Mouse (Mus musculus) MEL (cell line): ENCODE results near the gene Nkiras1. TPM values are rescaled to one million over a fixed set of nuclear protein-coding genes. Genes with fewer than 3 reads are reported as not detected.

Experiments
- DNase-seq: peaks from one replicate; pipeline ENCODE4 v3.0.0; 2011; ENCODE audit warnings: low read depth, low spot score
- H3K27ac ChIP-seq: 2 replicates; pipeline ENCODE4 v1.5.1; 2012; ENCODE audit warnings: low read depth, mild to moderate bottlenecking, control low read depth, low read length, moderate library complexity; ENCODE audit not compliant: control insufficient read depth
- H3K27me3 ChIP-seq, 2 experiments: fragments of 150-350 bp in 1 of 2; sonication (generic) in 1 of 2; 2 replicates each; pipeline ENCODE4 v1.6.1; 2012; ENCODE audit warnings: low read length in 2 of 2, mild to moderate bottlenecking in 2 of 2, improper control_type of control experiment in 1 of 2, moderate library complexity in 1 of 2; ENCODE audit not compliant: insufficient read depth in 2 of 2, control insufficient read depth in 1 of 2
- H3K36me3 ChIP-seq, 2 experiments: 2 replicates each; pipeline ENCODE4 v1.6.1; 2012 to 2014; ENCODE audit warnings: low read length in 2 of 2, improper control_type of control experiment in 1 of 2, inconsistent platforms in 1 of 2, mild to moderate bottlenecking in 1 of 2; ENCODE audit not compliant: insufficient read depth in 2 of 2, control insufficient read depth in 1 of 2
- H3K4me1 ChIP-seq, 2 experiments: fragments of 150-350 bp in 1 of 2; sonication (generic) in 1 of 2; 2 replicates each; pipeline ENCODE4 v1.6.1; 2012; ENCODE audit warnings: low read length in 2 of 2, improper control_type of control experiment in 1 of 2, mild to moderate bottlenecking in 1 of 2; ENCODE audit not compliant: insufficient read depth in 2 of 2, control insufficient read depth in 1 of 2
- H3K4me3 ChIP-seq, 2 experiments: fragments of 150-350 bp in 1 of 2; sonication (generic) in 1 of 2; 2 replicates each; pipeline ENCODE4 v1.5.1; 2012; ENCODE audit warnings: low read depth in 2 of 2, low read length in 2 of 2, mild to moderate bottlenecking in 2 of 2, moderate library complexity in 2 of 2, control low read depth in 1 of 2, improper control_type of control experiment in 1 of 2; ENCODE audit not compliant: control insufficient read depth in 1 of 2, insufficient read depth in 1 of 2
- H3K79me2 ChIP-seq: 2 replicates; pipeline ENCODE4 v1.6.1; 2012; ENCODE audit warnings: mild to moderate bottlenecking, low read length, moderate library complexity; ENCODE audit not compliant: control insufficient read depth, poor library complexity, insufficient read depth
- H3K9ac ChIP-seq: 2 replicates; pipeline ENCODE4 v1.6.1; 2012; ENCODE audit warnings: low read depth, mild to moderate bottlenecking, control low read depth, low read length, moderate library complexity; ENCODE audit not compliant: control insufficient read depth, poor library complexity, severe bottlenecking
- H3K9me3 ChIP-seq: fragments of 150-350 bp; sonication (generic); replicated peaks from 2 replicates; pipeline ENCODE4 v1.6.1; 2012; ENCODE audit warnings: mild to moderate bottlenecking, low read length, improper control_type of control experiment, moderate library complexity; ENCODE audit not compliant: insufficient read depth
- CHD1 ChIP-seq: IDR thresholded peaks from 2 replicates; pipeline ENCODE4 v1.6.1; 2012; ENCODE audit warnings: low read depth, mild to moderate bottlenecking, inconsistent platforms, low read length, improper control_type of control experiment
- CTCF ChIP-seq, 3 experiments: IDR thresholded peaks in 2 of 3; conservative IDR thresholded peaks in 1 of 3; 2 replicates each; pipeline ENCODE4 v1.5.1; 2011 to 2012; ENCODE audit warnings: low read length in 3 of 3, low read depth in 2 of 3, mild to moderate bottlenecking in 2 of 3, improper control_type of control experiment in 1 of 3, inconsistent platforms in 1 of 3, mixed read lengths in 1 of 3, moderate library complexity in 1 of 3; ENCODE audit not compliant: control insufficient read depth in 1 of 3, insufficient read depth in 1 of 3, poor library complexity in 1 of 3, severe bottlenecking in 1 of 3
- ELF1 ChIP-seq: IDR thresholded peaks from 2 replicates; pipeline ENCODE4 v1.6.1; 2014; ENCODE audit warnings: low read depth, mild to moderate bottlenecking, inconsistent platforms, low read length, improper control_type of control experiment, moderate library complexity
- EP300 ChIP-seq, 2 experiments: IDR thresholded peaks; 2 replicates each; pipeline ENCODE4 v1.6.1; 2011; ENCODE audit warnings: improper control_type of control experiment in 2 of 2, low read length in 2 of 2, low read depth in 1 of 2, mild to moderate bottlenecking in 1 of 2
- GATA1 ChIP-seq: IDR thresholded peaks from 2 replicates; pipeline ENCODE4 v1.6.1; 2011; ENCODE audit warnings: low read depth, low read length, improper control_type of control experiment
- HCFC1 ChIP-seq: IDR thresholded peaks from 2 replicates; pipeline ENCODE4 v1.6.1; 2012; ENCODE audit warnings: low read depth, mild to moderate bottlenecking, inconsistent platforms, low read length, improper control_type of control experiment, moderate library complexity
- MAZ ChIP-seq: IDR thresholded peaks from 2 replicates; pipeline ENCODE4 v1.6.1; 2012; ENCODE audit warnings: low read depth, mild to moderate bottlenecking, inconsistent platforms, low read length, improper control_type of control experiment
- MEF2A ChIP-seq: IDR thresholded peaks from 2 replicates; pipeline ENCODE4 v1.6.1; 2014; ENCODE audit warnings: low read depth, mild to moderate bottlenecking, inconsistent platforms, low read length, improper control_type of control experiment; ENCODE audit not compliant: poor library complexity, insufficient replicate concordance, severe bottlenecking; ENCODE audit errors: extremely low read depth
- MXI1 ChIP-seq: IDR thresholded peaks from 2 replicates; pipeline ENCODE4 v1.6.1; 2011; ENCODE audit warnings: mild to moderate bottlenecking, low read depth, low read length, improper control_type of control experiment
- MYB ChIP-seq: IDR thresholded peaks from 2 replicates; pipeline ENCODE4 v1.6.1; 2011; ENCODE audit warnings: mild to moderate bottlenecking, low read depth, low read length, improper control_type of control experiment
- NELFE ChIP-seq: IDR thresholded peaks from 2 replicates; pipeline ENCODE4 v1.6.1; 2011; ENCODE audit warnings: low read depth, low read length, improper control_type of control experiment
- POLR2A ChIP-seq, 2 experiments: IDR thresholded peaks; 2 replicates each; pipeline ENCODE4 v1.6.1; 2011 to 2012; ENCODE audit warnings: low read length in 2 of 2, mild to moderate bottlenecking in 2 of 2, control low read depth in 1 of 2, improper control_type of control experiment in 1 of 2, low read depth in 1 of 2, moderate library complexity in 1 of 2; ENCODE audit not compliant: control insufficient read depth in 1 of 2, insufficient read depth in 1 of 2, poor library complexity in 1 of 2
- POLR2AphosphoS5 ChIP-seq: IDR thresholded peaks from 2 replicates; pipeline ENCODE4 v1.6.1; 2012; ENCODE audit warnings: low read depth, borderline replicate concordance, mild to moderate bottlenecking, inconsistent platforms, low read length, moderate library complexity, mixed read lengths
- RCOR1 ChIP-seq: IDR thresholded peaks from 2 replicates; pipeline ENCODE4 v1.6.1; 2012; ENCODE audit warnings: low read depth, mild to moderate bottlenecking, inconsistent platforms, low read length, improper control_type of control experiment
- TAL1 ChIP-seq: IDR thresholded peaks from 2 replicates; pipeline ENCODE4 v1.6.1; 2012; ENCODE audit warnings: mild to moderate bottlenecking, inconsistent platforms, low read length, moderate library complexity, mixed read lengths
- TBP ChIP-seq: IDR thresholded peaks from 2 replicates; pipeline ENCODE4 v1.8.0; 2011; ENCODE audit warnings: low read depth, low read length, improper control_type of control experiment
- TCF12 ChIP-seq: IDR thresholded peaks from 2 replicates; pipeline ENCODE4 v1.6.1; 2014; ENCODE audit warnings: low read depth, mild to moderate bottlenecking, inconsistent platforms, low read length, improper control_type of control experiment, moderate library complexity
- UBTF ChIP-seq: IDR thresholded peaks from 2 replicates; pipeline ENCODE4 v1.6.1; 2012; ENCODE audit warnings: low read depth, mild to moderate bottlenecking, inconsistent platforms, low read length, improper control_type of control experiment, moderate library complexity, borderline replicate concordance; ENCODE audit not compliant: insufficient read depth
- USF2 ChIP-seq, 2 experiments: IDR thresholded peaks; 2 replicates each; pipeline ENCODE4 v1.6.1; 2011 to 2012; ENCODE audit warnings: improper control_type of control experiment in 2 of 2, low read length in 2 of 2, borderline replicate concordance in 1 of 2, inconsistent platforms in 1 of 2, low read depth in 1 of 2, mild to moderate bottlenecking in 1 of 2; ENCODE audit not compliant: insufficient read depth in 1 of 2
- ZC3H11A ChIP-seq: IDR thresholded peaks from 2 replicates; pipeline ENCODE4 v1.6.1; 2012; ENCODE audit warnings: low read depth, mild to moderate bottlenecking, inconsistent platforms, low read length, improper control_type of control experiment
- ZKSCAN1 ChIP-seq: IDR thresholded peaks from 2 replicates; pipeline ENCODE4 v1.6.1; 2012; ENCODE audit warnings: low read depth, mild to moderate bottlenecking, inconsistent platforms, low read length, improper control_type of control experiment, moderate library complexity
- ZMIZ1 ChIP-seq: IDR thresholded peaks from 2 replicates; pipeline ENCODE4 v1.6.1; 2012; ENCODE audit warnings: low read depth, mild to moderate bottlenecking, inconsistent platforms, low read length, improper control_type of control experiment, moderate library complexity
- ZNF384 ChIP-seq: IDR thresholded peaks from 2 replicates; pipeline ENCODE4 v1.6.1; 2012; ENCODE audit warnings: low read depth, mild to moderate bottlenecking, inconsistent platforms, low read length, improper control_type of control experiment
- polyA plus RNA-seq, 2 experiments: library from polyadenylated mRNA; stranded (reverse) in 1 of 2; unstranded in 1 of 2; fragments of >175 nt in 1 of 2; fragments of >200 nt in 1 of 2; gene quantifications; 2 replicates each; pipeline versions ENCODE4 v1.2.1 to v1.2.4; 2012; ENCODE audit warnings: low replicate concordance in 2 of 2, low read depth in 1 of 2; ENCODE audit not compliant: insufficient read length in 2 of 2, insufficient read depth in 1 of 2, missing spikeins in 1 of 2
- total RNA-seq: library from RNA; depleted of rRNA; stranded (reverse); fragments of 300-350 nt; gene quantifications from 2 replicates; pipeline ENCODE4 v1.2.3, GENCODE M21; 2012

Nkiras1 gene
- total and polyA plus RNA-seq, 3 experiments: 6.8 to 6.9 TPM; not detected in 1

- Histone ChIP-seq H3K9ac (no peak overlapping the region), H3K4me1 (peaks cover 7 to 8% of the 10 kb centered on the region in 2 experiments; a peak in 3 of 4 replicates), H3K9me3 (no peaks in the 10 kb centered on the region), H3K4me3 (no peak overlapping the region), H3K27ac (no peak overlapping the region), H3K27me3 (no peaks in the 10 kb centered on the region), H3K36me3 (peaks cover 7 to 21% of the 10 kb centered on the region in 2 experiments), H3K79me2 (peaks cover 7% of the 10 kb centered on the region)
- no peak for DNase-seq
- TF ChIP-seq MAZ: no peak
- no peak for TF ChIP-seq EP300 (IDR thresholded peaks at IDR 0.05; ENCODE audit: low read depth in 1 of 2, low read length in 2 of 2)
- TF ChIP-seq CHD1: no peak
- TF ChIP-seq TCF12: no peak
- no peak for TF ChIP-seq NELFE
- no peak for TF ChIP-seq TBP
- no peak for TF ChIP-seq RCOR1
- TF ChIP-seq ZNF384: no peak
- no peak for TF ChIP-seq POLR2A (IDR thresholded peaks at IDR 0.05; ENCODE audit: control insufficient read depth in 1 of 2, insufficient read depth in 1 of 2, low read depth in 1 of 2, low read length in 2 of 2, poor library complexity in 1 of 2)
- no peak for TF ChIP-seq MEF2A
- TF ChIP-seq MXI1: no peak
- TF ChIP-seq ZC3H11A: no peak
- TF ChIP-seq USF2 (IDR thresholded peaks at IDR 0.05; ENCODE audit: borderline replicate concordance in 1 of 2, insufficient read depth in 1 of 2, low read depth in 1 of 2, low read length in 2 of 2): no peak
- no peak for TF ChIP-seq GATA1
Observed at GRCm38 (mm10) chr14:18287391-18287790, 16.5 kb downstream of the Nkiras1 start.

- Histone ChIP-seq H3K27me3 (no peaks in the 10 kb centered on the region), H3K27ac (no peak overlapping the region), H3K36me3 (peaks cover 2 to 12% of the 10 kb centered on the region in 2 experiments; a peak in 3 of 4 replicates), H3K4me3 (no peak overlapping the region), H3K9me3 (no peaks in the 10 kb centered on the region), H3K4me1 (peaks cover 4 to 7% of the 10 kb centered on the region in 2 experiments; a peak in 2 of 4 replicates), H3K9ac (no peak overlapping the region), H3K79me2 (peaks cover 18% of the 10 kb centered on the region)
- DNase-seq: no peak
- no peak for TF ChIP-seq CTCF (IDR thresholded peaks at IDR 0.05 in 2 of 3, conservative IDR thresholded peaks at IDR 0.05 in 1 of 3; ENCODE audit: control insufficient read depth in 1 of 3, insufficient read depth in 1 of 3, low read depth in 2 of 3, low read length in 3 of 3, poor library complexity in 1 of 3, severe bottlenecking in 1 of 3)
- no peak for TF ChIP-seq GATA1
- no peak for TF ChIP-seq TAL1
- TF ChIP-seq MYB: no peak
- TF ChIP-seq CHD1: no peak
- TF ChIP-seq POLR2AphosphoS5: no peak
- TF ChIP-seq POLR2A (IDR thresholded peaks at IDR 0.05; ENCODE audit: control insufficient read depth in 1 of 2, insufficient read depth in 1 of 2, low read depth in 1 of 2, low read length in 2 of 2, poor library complexity in 1 of 2): no peak
- no peak for TF ChIP-seq ZKSCAN1
- no peak for TF ChIP-seq USF2 (IDR thresholded peaks at IDR 0.05; ENCODE audit: borderline replicate concordance in 1 of 2, insufficient read depth in 1 of 2, low read depth in 1 of 2, low read length in 2 of 2)
- TF ChIP-seq MXI1: no peak
- no peak for TF ChIP-seq ZMIZ1
- no peak for TF ChIP-seq UBTF
- TF ChIP-seq RCOR1: no peak
- no peak for TF ChIP-seq ZC3H11A
- TF ChIP-seq HCFC1: no peak
- no peak for TF ChIP-seq ELF1
- TF ChIP-seq, all 39 proteins: peak for 0
Observed at GRCm38 (mm10) chr14:18292111-18292510, 21.2 kb downstream of the Nkiras1 start.
